Mouse (Mus musculus) cerebellum, postnatal 36 days (tissue): ENCODE results near the gene Fzd1.

Experiments used
- DNase-seq, 2 experiments: peaks; one replicate each; pipeline ENCODE4 v3.0.0; 2021 to 2022; ENCODE audit warnings: mixed read lengths in 2 of 2

The Fzd1 gene

GRCm38 (mm10) chr5:4742722-4743121 lies 15.1 kb downstream of the Fzd1 start:
- no peak for DNase-seq

- no peak for DNase-seq
These were observed 20.8 kb downstream of the Fzd1 start for GRCm38 (mm10) chr5:4737013-4737412.

GRCm38 (mm10) chr5:4735461-4735860 lies 22.4 kb downstream of the Fzd1 start:
- no peak for DNase-seq

GRCm38 (mm10) chr5:4733239-4733638 lies 24.6 kb downstream of the Fzd1 start:
- DNase-seq, result no peak

- DNase-seq, result no peak
These were observed 25.3 kb downstream of the Fzd1 start for GRCm38 (mm10) chr5:4732241-4733229.

- DNase-seq, result no peak
These were observed 26.1 kb downstream of the Fzd1 start for GRCm38 (mm10) chr5:4731743-4732215.

- DNase-seq, result no peak
These were observed 26.8 kb downstream of the Fzd1 start for GRCm38 (mm10) chr5:4731064-4731463.
